ENCODE assay signal across 8 mouse cellular contexts in genomic region chr9:107950460-107951355, GRCm38 (mm10). TPM values are rescaled to one million over a fixed set of nuclear protein-coding genes. Genes with fewer than 3 reads are reported as not detected.
A peak's percentile ranks its signal among the peaks of the same experiment; 100 is the strongest.
DNase-seq lines count a peak whose midpoint lies in the region; ATAC-seq lines count a peak whose summit lies in the region.

No protein-coding gene starts in this region.

- ATAC-seq in megakaryocyte, adult 5-6 weeks (ENCODE audit: poor library complexity, severe bottlenecking), result peak; percentile 95

- peak; percentile 92 to 96 for DNase-seq in adrenal gland, adult (ENCODE audit: inconsistent age in 2 of 2, low spot score in 1 of 2)
- peak; percentile 94 for DNase-seq in embryo, embryonic 10 days (ENCODE audit: low spot score)
- DNase-seq in gastrocnemius, postnatal 10 days, result peak; percentile 92
- DNase-seq in induced T-regulatory cell, adult 2 months (ENCODE audit: low read depth), result peak; percentile 95
- peak; percentile 77 to 88 for DNase-seq in left cerebral cortex, adult 8-10 months (ENCODE audit: low spot score in 2 of 2)
- DNase-seq in right cerebral cortex, adult 18-20 months, result peak; percentile 93
- DNase-seq in urinary bladder, adult 2 months (ENCODE audit: low spot score), result peak; percentile 68

RNA-seq across cellular contexts. Expression of gene Traip, which starts 0.8 kb away (rescaled TPM):
- 1 to 10 TPM; 1.6 to 2.2 TPM for total RNA-seq in gastrocnemius, postnatal 10 days (2021)
- total RNA-seq in left cerebral cortex, adult 8-10 months (2022), result 10 to 100 TPM in 3 of 4 experiments, 1 to 10 TPM in 1; 8.6 to 11.9 (median 11.3) TPM
- total RNA-seq in megakaryocyte, adult 5-6 weeks (2015), result 4.9 and 9.4 TPM in 2 replicates
- total RNA-seq in megakaryocyte, adult 5-6 weeks (2017), result 12.0 and 15.8 TPM in 2 replicates
- 0.59 and 1.1 TPM in 2 replicates for polyA plus RNA-seq in urinary bladder, adult 2 months (2012; rRNA removed)

RNA-seq across cellular contexts. Expression of gene Camkv, which starts 15.2 kb away (rescaled TPM):
- under 1 TPM; 0.80 to 0.86 TPM for total RNA-seq in gastrocnemius, postnatal 10 days (2021)
- 100 to 1,000 TPM; 372 to 403 (median 398) TPM for total RNA-seq in left cerebral cortex, adult 8-10 months (2022)
- not detected in 2 replicates for total RNA-seq in megakaryocyte, adult 5-6 weeks (2015)
- total RNA-seq in megakaryocyte, adult 5-6 weeks (2017), result 0.04 TPM in 1 of 2 replicates, not detected in the other
- 0.12 and 0.15 TPM in 2 replicates for polyA plus RNA-seq in urinary bladder, adult 2 months (2012; rRNA removed)

RNA-seq across cellular contexts. Expression of gene Actl11, which starts 22.4 kb away (rescaled TPM):
- total RNA-seq in gastrocnemius, postnatal 10 days (2021), result not detected
- not detected for total RNA-seq in left cerebral cortex, adult 8-10 months (2022)
- not detected in 2 replicates for total RNA-seq in megakaryocyte, adult 5-6 weeks (2015)
- total RNA-seq in megakaryocyte, adult 5-6 weeks (2017), result not detected in 2 replicates
- not detected in 2 replicates for polyA plus RNA-seq in urinary bladder, adult 2 months (2012; rRNA removed)

RNA-seq across cellular contexts. Expression of gene Uba7, which starts 24.6 kb away (rescaled TPM):
- 1 to 10 TPM; 4.4 to 6.5 TPM for total RNA-seq in gastrocnemius, postnatal 10 days (2021)
- total RNA-seq in left cerebral cortex, adult 8-10 months (2022), result 1 to 10 TPM; 6.1 to 8.4 (median 6.7) TPM
- 37.5 and 44.3 TPM in 2 replicates for total RNA-seq in megakaryocyte, adult 5-6 weeks (2015)
- total RNA-seq in megakaryocyte, adult 5-6 weeks (2017), result 35.6 and 43.2 TPM in 2 replicates
- 62.1 and 75.1 TPM in 2 replicates for polyA plus RNA-seq in urinary bladder, adult 2 months (2012; rRNA removed)

RNA-seq across cellular contexts. Expression of gene Gm20661, which starts 32.1 kb away (rescaled TPM):
- total RNA-seq in gastrocnemius, postnatal 10 days (2021), result under 1 TPM; 0.47 to 0.59 TPM
- under 1 TPM in 2 of 4 experiments, not detected in 2; 0.30 to 0.73 TPM for total RNA-seq in left cerebral cortex, adult 8-10 months (2022)
- 0.18 TPM in 1 of 2 replicates, not detected in the other for total RNA-seq in megakaryocyte, adult 5-6 weeks (2015)
- not detected in 2 replicates for total RNA-seq in megakaryocyte, adult 5-6 weeks (2017)
- 0.19 and 0.39 TPM in 2 replicates for polyA plus RNA-seq in urinary bladder, adult 2 months (2012; rRNA removed)

Comparison
In these comparisons a context has a peak if more than half of its experiments do, and no peak if none do; other contexts are left out.
1. Peak in every context shown above with its lines: DNase-seq and ATAC-seq.
2. RNA of gene Camkv, which starts 15.2 kb away (total RNA-seq): 372 to 403 TPM in left cerebral cortex, adult 8-10 months; 0.80 to 0.86 TPM in gastrocnemius, postnatal 10 days and 0.04 TPM in megakaryocyte, adult 5-6 weeks; every median in the first group is over 100 times any median in the second.